8 mouse cellular contexts compared by ENCODE assay signal in genomic region chr10:71225894-71226293, GRCm38 (mm10). TPM values are rescaled to one million over a fixed set of nuclear protein-coding genes. Genes with fewer than 3 reads are reported as not detected.
A peak's percentile ranks its signal among the peaks of the same experiment; 100 is the strongest.
DNase-seq lines count a peak whose midpoint lies in the region; ATAC-seq and TF ChIP-seq lines count a peak whose summit lies in the region.

No protein-coding gene starts in this region.

- H3K9ac ChIP-seq in forebrain, embryonic 14.5 days (ENCODE audit: low read length): no peak overlapping the region

- TF ChIP-seq CTCF in left cerebral cortex, adult 2 months (IDR thresholded peaks at IDR 0.05): peak; percentile 90

- peak; percentile 39 for DNase-seq in Muller cell, postnatal 12 days (ENCODE audit: inconsistent ontology term)
- peak; percentile 54 for DNase-seq in c-Kit-positive CD71-negative TER-119-negative erythroid progenitor cells, embryonic 14.5 days (ENCODE audit: low read depth)
- DNase-seq in forebrain, embryonic 14.5 days (ENCODE audit: low spot score): peak; percentile 78
- peak; percentile 78 to 87 for DNase-seq in left cerebral cortex, adult 2 months (ENCODE audit: extremely low spot score in 1 of 2, low spot score in 2 of 2)
- peak; percentile 65 for DNase-seq in midbrain, embryonic 10.5 days (ENCODE audit: low spot score)
- peak; percentile 70 for DNase-seq in right cerebral cortex, postnatal 25 days
- DNase-seq in yolk sac, embryonic 10.5 days (ENCODE audit: low spot score): peak; percentile 42

- no peak overlapping the region for H3K27ac ChIP-seq in forebrain, embryonic 14.5 days (ENCODE audit: low read depth, low read length)
- H3K27ac ChIP-seq in left cerebral cortex, adult 2 months: no peak overlapping the region
- H3K27ac ChIP-seq in midbrain, embryonic 10.5 days (replicated peaks): no peak overlapping the region

- H3K9me3 ChIP-seq in forebrain, embryonic 14.5 days (replicated peaks; ENCODE audit: control insufficient read depth, low read length): no peaks in the 10 kb centered on the region
- H3K9me3 ChIP-seq in midbrain, embryonic 10.5 days (replicated peaks): no peaks in the 10 kb centered on the region

- no peak overlapping the region for H3K4me3 ChIP-seq in forebrain, embryonic 14.5 days (ENCODE audit: low read depth, low read length)
- H3K4me3 ChIP-seq in left cerebral cortex, adult 2 months: no peak overlapping the region
- H3K4me3 ChIP-seq in midbrain, embryonic 10.5 days: no peak overlapping the region

- H3K4me1 ChIP-seq in forebrain, embryonic 14.5 days (ENCODE audit: control insufficient read depth, insufficient read depth, low read length): peaks cover 3% of the 10 kb centered on the region; the same call in 1 of the 2 replicates
- H3K4me1 ChIP-seq in midbrain, embryonic 10.5 days: peaks cover 5% of the 10 kb centered on the region; the same call in 1 of the 2 replicates

- no peak overlapping the region for H3K4me2 ChIP-seq in forebrain, embryonic 14.5 days (ENCODE audit: low read length)

- peak; percentile 54; the same call in 1 of the 2 replicates for ATAC-seq in forebrain, embryonic 14.5 days
- ATAC-seq in hematopoietic stem cell, adult 5-6 weeks (replicated peaks in 1 of 2; ENCODE audit: insufficient read depth in 1 of 2, low FRiP score in 2 of 2, low TSS enrichment in 1 of 2, low read depth in 1 of 2, poor library complexity in 2 of 2, severe bottlenecking in 2 of 2): peak; percentile 77 to 78

- 40% methylated on average over 7 of the region's 7 CpGs for WGBS in forebrain, embryonic 14.5 days
- WGBS in midbrain, embryonic 10.5 days: 49% methylated on average over 7 of the region's 7 CpGs

- no peaks in the 10 kb centered on the region for H3K27me3 ChIP-seq in forebrain, embryonic 14.5 days (replicated peaks; ENCODE audit: control insufficient read depth, insufficient read depth, low read length)
- no peaks in the 10 kb centered on the region for H3K27me3 ChIP-seq in midbrain, embryonic 10.5 days (ENCODE audit: low read depth, poor library complexity, severe bottlenecking)

- intact Hi-C loops in left cerebral cortex, adult 2 months (cut with DNase I): loop anchor here (10.0 kb wide), 2 partner anchors 861 to 911 kb away; no protein-coding TSS in a partner anchor

- peaks cover 59% of the 10 kb centered on the region for H3K36me3 ChIP-seq in forebrain, embryonic 14.5 days (ENCODE audit: control insufficient read depth, insufficient read depth, low read length)
- peaks cover 89% of the 10 kb centered on the region for H3K36me3 ChIP-seq in midbrain, embryonic 10.5 days

RNA-seq across cellular contexts. Expression of gene Tfam, which starts 12.2 kb away (rescaled TPM):
- polyA plus RNA-seq in forebrain, embryonic 14.5 days (2014; fragmentation: Nextera tagmentation; extraction: Ambion mirVana): 56.8 and 67.0 TPM in 2 replicates
- 146 and 177 TPM in 2 replicates for total RNA-seq in hematopoietic stem cell, adult 5-6 weeks (2017)
- total RNA-seq in left cerebral cortex, adult 2 months (2021): 10 to 100 TPM; 34.0 to 41.1 TPM
- 74.9 and 85.2 TPM in 2 replicates for polyA plus RNA-seq in midbrain, embryonic 10.5 days (2016; fragmentation: Nextera tagmentation; extraction: Ambion mirVana)

RNA-seq across cellular contexts. Expression of gene Ube2d1, which starts 59.2 kb away (rescaled TPM):
- polyA plus RNA-seq in forebrain, embryonic 14.5 days (2014; fragmentation: Nextera tagmentation; extraction: Ambion mirVana): 239 and 264 TPM in 2 replicates
- 7.8 and 14.8 TPM in 2 replicates for total RNA-seq in hematopoietic stem cell, adult 5-6 weeks (2017)
- total RNA-seq in left cerebral cortex, adult 2 months (2021): 10 to 100 TPM; 49.6 to 50.7 TPM
- 100 and 117 TPM in 2 replicates for polyA plus RNA-seq in midbrain, embryonic 10.5 days (2016; fragmentation: Nextera tagmentation; extraction: Ambion mirVana)
